Mouse (Mus musculus): Measurements from ENCODE around the gene Olfr172. TPM values are rescaled to one million over a fixed set of nuclear protein-coding genes. Genes with fewer than 3 reads are reported as not detected.

Olfr172 gene
- polyA plus RNA-seq, 1 experiment from 2014 or later, result not detected

Other genes starting within 250 kb of the Olfr172 start
- gene St3gal6, start 238.9 kb downstream of the Olfr172 start, polyA plus RNA-seq (2014; fragmentation: Nextera tagmentation; extraction: Ambion mirVana), result 8.0 and 9.8 TPM in 2 replicates
- gene Gm813, start 146.2 kb downstream of the Olfr172 start, polyA plus RNA-seq (2014; fragmentation: Nextera tagmentation; extraction: Ambion mirVana), result not detected in 2 replicates
- not detected in 2 replicates for gene E330017A01Rik, start 124.4 kb downstream of the Olfr172 start, polyA plus RNA-seq (2014; fragmentation: Nextera tagmentation; extraction: Ambion mirVana)
- gene Cpox, start 92.9 kb downstream of the Olfr172 start, polyA plus RNA-seq (2014; fragmentation: Nextera tagmentation; extraction: Ambion mirVana), result 21.0 and 23.4 TPM in 2 replicates
- not detected in 2 replicates for gene Gpr15, start 44.1 kb downstream of the Olfr172 start, polyA plus RNA-seq (2014; fragmentation: Nextera tagmentation; extraction: Ambion mirVana)
- 137 and 140 TPM in 2 replicates for gene Cldnd1, start 35.3 kb downstream of the Olfr172 start, polyA plus RNA-seq (2014; fragmentation: Nextera tagmentation; extraction: Ambion mirVana)
- gene Olfr173, start 37.1 kb upstream of the Olfr172 start, polyA plus RNA-seq (2014; fragmentation: Nextera tagmentation; extraction: Ambion mirVana), result not detected in 2 replicates
- gene Olfr175-ps1, start 63.6 kb upstream of the Olfr172 start, polyA plus RNA-seq (2014; fragmentation: Nextera tagmentation; extraction: Ambion mirVana), result not detected in 2 replicates
- not detected in 2 replicates for gene Olfr177, start 111.6 kb upstream of the Olfr172 start, polyA plus RNA-seq (2014; fragmentation: Nextera tagmentation; extraction: Ambion mirVana)
- not detected in 2 replicates for gene Olfr178, start 128.9 kb upstream of the Olfr172 start, polyA plus RNA-seq (2014; fragmentation: Nextera tagmentation; extraction: Ambion mirVana)
- not detected in 2 replicates for gene Olfr181, start 165.6 kb upstream of the Olfr172 start, polyA plus RNA-seq (2014; fragmentation: Nextera tagmentation; extraction: Ambion mirVana)
- not detected in 2 replicates for gene Olfr180, start 166.2 kb upstream of the Olfr172 start, polyA plus RNA-seq (2014; fragmentation: Nextera tagmentation; extraction: Ambion mirVana)
- not detected in 2 replicates for gene Olfr183, start 232.2 kb upstream of the Olfr172 start, polyA plus RNA-seq (2014; fragmentation: Nextera tagmentation; extraction: Ambion mirVana)